Mouse (Mus musculus) kidney, postnatal 0 days (tissue): ENCODE results near the gene Olfr807. TPM values are rescaled to one million over a fixed set of nuclear protein-coding genes. Genes with fewer than 3 reads are reported as not detected.

Experiments
- ATAC-seq: fragments of 200-750 bp; cut with Nextera tagmentation; replicated peaks from 2 replicates; pipeline ENCODE4 v1.8.0; 2017; ENCODE audit warnings: low read depth, moderate number of reproducible peaks, moderate TSS enrichment, moderate library complexity; ENCODE audit not compliant: low FRiP score
- DNase-seq: peaks from one replicate; pipeline ENCODE4 v3.0.0-alpha.2; 2016; ENCODE audit warnings: low spot score
- H3K27ac ChIP-seq: fragments of 300-500 bp; sonication (generic); 2 replicates; pipeline ENCODE4 v1.5.1; 2014; ENCODE audit warnings: mild to moderate bottlenecking
- H3K27me3 ChIP-seq: fragments of 300-500 bp; sonication (generic); 2 replicates; pipeline ENCODE4 v1.6.1; 2014; ENCODE audit warnings: low read length, mixed read lengths; ENCODE audit not compliant: insufficient read depth
- H3K36me3 ChIP-seq: fragments of 300-500 bp; sonication (generic); 2 replicates; pipeline ENCODE4 v1.6.1; 2014; ENCODE audit warnings: low read length, mixed read lengths; ENCODE audit not compliant: insufficient read depth
- H3K4me1 ChIP-seq: fragments of 300-500 bp; sonication (generic); replicated peaks from 2 replicates; pipeline ENCODE4 v1.6.1; 2014; ENCODE audit warnings: antibody characterized with exemption, low read length, mixed read lengths; ENCODE audit not compliant: insufficient read depth
- H3K4me2 ChIP-seq: fragments of 300-500 bp; sonication (generic); 2 replicates; pipeline ENCODE4 v1.6.1; 2014; ENCODE audit warnings: mild to moderate bottlenecking, low read length, moderate library complexity, mixed read lengths
- H3K4me3 ChIP-seq: fragments of 300-500 bp; sonication (generic); replicated peaks from 2 replicates; pipeline ENCODE4 v1.5.1; 2014; ENCODE audit warnings: low read depth, low read length
- H3K9ac ChIP-seq: fragments of 300-500 bp; sonication (generic); 2 replicates; pipeline ENCODE4 v1.6.1; 2014; ENCODE audit warnings: low read depth, low read length
- H3K9me3 ChIP-seq: fragments of 300-500 bp; sonication (generic); replicated peaks from 2 replicates; pipeline ENCODE4 v1.6.1; 2016; ENCODE audit warnings: low read length, inconsistent platforms, mixed read lengths
- CTCF ChIP-seq: IDR thresholded peaks from 2 replicates; pipeline ENCODE4 v1.5.1; 2016; ENCODE audit warnings: antibody characterized with exemption, low read depth, mild to moderate bottlenecking, moderate library complexity
- WGBS: fragments of 180-500 bp; shearing (Covaris S2); extraction: QIAGEN DNeasy Blood & Tissue Kit; methylation state at CpG from one replicate; pipeline ENCODE4 v1.1.7; 2014; 5-methylcytosine and 5-hydroxymethylcytosine counted together
- microRNA-seq: library from miRNA; unstranded; fragments of <30 nt; microRNA quantifications from one replicate; pipeline ENCODE4, GENCODE M21; 2016
- polyA plus RNA-seq: library from polyadenylated mRNA; unstranded; fragments of >200 nt; fragmentation: Nextera tagmentation; extraction: Ambion mirVana; gene quantifications from 2 replicates; pipeline ENCODE4 v1.2.1, GENCODE M21; 2015

Olfr807 gene
- polyA plus RNA-seq, 1 experiment from 2014 or later = not detected

DNA sequence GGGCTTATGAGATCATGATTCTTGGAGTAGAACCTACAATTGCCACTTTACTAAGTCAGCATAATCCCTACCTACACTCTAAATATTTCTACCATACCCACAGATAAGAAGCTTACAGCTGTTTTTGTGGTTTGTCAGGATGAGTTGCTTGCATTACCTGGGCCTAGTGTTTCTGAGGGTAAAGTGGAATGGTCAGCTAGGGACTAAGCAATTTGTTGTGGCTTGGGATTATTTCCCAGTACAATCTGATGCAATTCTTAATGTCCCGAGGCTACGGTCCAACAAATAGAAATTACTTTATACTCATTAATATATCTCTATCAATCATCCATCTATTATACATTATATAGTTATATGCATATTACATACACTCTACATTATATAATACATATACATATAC, 28.3 kb downstream of the Olfr807 start, which contains the start of gene Olfr805:
Olfr805 (minus strand) TSS at position 101 of the 400 bp plus-strand sequence.
- WGBS = 94% methylated on average over 2 of the region's 2 CpGs
- Histone ChIP-seq H3K4me1 (no peaks in the 10 kb centered on the region), H3K9ac (no peak within 1 kb of the TSS), H3K4me2 (no peak within 1 kb of the TSS), H3K9me3 (no peaks in the 10 kb centered on the region), H3K27me3 (no peaks in the 10 kb centered on the region), H3K36me3 (no peaks in the 10 kb centered on the region), H3K4me3 (no peak within 1 kb of the TSS), H3K27ac (no peak within 1 kb of the TSS)
- ATAC-seq = no peak
- no peak for TF ChIP-seq CTCF
- DNase-seq = no peak

Small RNA genes within 50 kb of the gene (microRNA-seq; reads per million reads assigned to microRNA genes)
- gene Gm24485 = not detected

Other genes starting within 250 kb of the Olfr807 start
- gene Olfr791, start 236.0 kb downstream of the Olfr807 start, polyA plus RNA-seq = not detected in 2 replicates
- not detected in 2 replicates for gene Olfr792, start 218.6 kb downstream of the Olfr807 start, polyA plus RNA-seq
- not detected in 2 replicates for gene Olfr794, start 190.1 kb downstream of the Olfr807 start, polyA plus RNA-seq
- not detected in 2 replicates for gene Olfr796, start 145.2 kb downstream of the Olfr807 start, polyA plus RNA-seq
- gene Olfr798, start 129.9 kb downstream of the Olfr807 start, polyA plus RNA-seq = not detected in 2 replicates
- not detected in 2 replicates for gene Olfr799, start 120.3 kb downstream of the Olfr807 start, polyA plus RNA-seq
- not detected in 2 replicates for gene Olfr800, start 100.1 kb downstream of the Olfr807 start, polyA plus RNA-seq
- gene Olfr801, start 83.9 kb downstream of the Olfr807 start, polyA plus RNA-seq = not detected in 2 replicates
- not detected in 2 replicates for gene Olfr802, start 69.6 kb downstream of the Olfr807 start, polyA plus RNA-seq
- gene Olfr803, start 63.5 kb downstream of the Olfr807 start, polyA plus RNA-seq = not detected in 2 replicates
- not detected in 2 replicates for gene Olfr804, start 54.6 kb downstream of the Olfr807 start, polyA plus RNA-seq
- gene Olfr805, start 28.4 kb downstream of the Olfr807 start, polyA plus RNA-seq = not detected in 2 replicates
- gene Olfr806, start 15.9 kb downstream of the Olfr807 start, polyA plus RNA-seq = not detected in 2 replicates
- not detected in 2 replicates for gene Olfr808, start 7.7 kb upstream of the Olfr807 start, polyA plus RNA-seq
- not detected in 2 replicates for gene Olfr809, start 16.8 kb upstream of the Olfr807 start, polyA plus RNA-seq
- not detected in 2 replicates for gene Olfr810, start 37.1 kb upstream of the Olfr807 start, polyA plus RNA-seq
- gene Olfr811, start 46.6 kb upstream of the Olfr807 start, polyA plus RNA-seq = not detected in 2 replicates
- gene Olfr812, start 88.3 kb upstream of the Olfr807 start, polyA plus RNA-seq = not detected in 2 replicates
- gene Olfr813, start 97.6 kb upstream of the Olfr807 start, polyA plus RNA-seq = not detected in 2 replicates
- gene Olfr814, start 122.1 kb upstream of the Olfr807 start, polyA plus RNA-seq = not detected in 2 replicates
- gene Olfr815, start 148.1 kb upstream of the Olfr807 start, polyA plus RNA-seq = not detected in 2 replicates
- not detected in 2 replicates for gene Olfr816, start 157.8 kb upstream of the Olfr807 start, polyA plus RNA-seq
- not detected in 2 replicates for gene Olfr818, start 191.3 kb upstream of the Olfr807 start, polyA plus RNA-seq
- not detected in 2 replicates for gene Olfr819, start 209.5 kb upstream of the Olfr807 start, polyA plus RNA-seq
- gene Olfr247, start 218.3 kb upstream of the Olfr807 start, polyA plus RNA-seq = not detected in 2 replicates
- gene Gm10310, start 227.3 kb upstream of the Olfr807 start, polyA plus RNA-seq = not detected in 2 replicates